Mouse (Mus musculus) Muller cell, postnatal 12 days (primary cell): ENCODE data around the gene Tnfaip1.

Source experiments
- DNase-seq: peaks from one replicate; pipeline ENCODE4 v3.0.0-alpha.2; 2015; ENCODE audit errors: inconsistent ontology term

Gene Tnfaip1

DNA sequence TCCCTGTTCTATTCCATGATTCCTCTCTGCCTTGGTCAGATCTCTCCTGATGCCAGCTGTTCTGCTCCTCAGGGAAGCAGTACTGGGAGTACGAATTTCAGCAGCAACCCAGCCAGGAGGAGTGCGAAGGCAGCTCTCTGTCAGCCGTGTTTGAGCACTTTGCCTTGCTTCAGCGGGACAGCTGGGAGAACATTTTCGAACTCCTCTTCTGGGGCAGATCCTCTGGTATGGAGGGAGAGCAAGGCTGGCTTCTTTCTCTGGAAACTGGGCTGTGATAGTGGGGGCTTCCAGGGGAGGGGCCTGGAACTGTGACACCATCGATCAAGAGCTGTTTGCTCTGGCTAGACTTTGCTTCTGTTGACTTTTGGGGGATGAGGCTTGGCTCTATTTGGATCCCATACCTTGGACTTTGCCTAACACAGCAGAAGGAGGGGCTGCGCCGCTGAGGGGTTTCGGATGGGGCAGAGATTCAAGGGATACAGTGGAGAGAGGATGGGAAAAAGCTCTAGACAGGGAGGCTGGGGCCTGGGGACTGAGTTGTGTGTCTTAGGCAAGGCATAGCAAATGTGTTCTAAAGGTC is 35.4 kb downstream of the Tnfaip1 start:
- no peak for DNase-seq

GRCm38 (mm10) chr11:78499543-78499942 is 36.6 kb downstream of the Tnfaip1 start:
- no peak for DNase-seq

DNA sequence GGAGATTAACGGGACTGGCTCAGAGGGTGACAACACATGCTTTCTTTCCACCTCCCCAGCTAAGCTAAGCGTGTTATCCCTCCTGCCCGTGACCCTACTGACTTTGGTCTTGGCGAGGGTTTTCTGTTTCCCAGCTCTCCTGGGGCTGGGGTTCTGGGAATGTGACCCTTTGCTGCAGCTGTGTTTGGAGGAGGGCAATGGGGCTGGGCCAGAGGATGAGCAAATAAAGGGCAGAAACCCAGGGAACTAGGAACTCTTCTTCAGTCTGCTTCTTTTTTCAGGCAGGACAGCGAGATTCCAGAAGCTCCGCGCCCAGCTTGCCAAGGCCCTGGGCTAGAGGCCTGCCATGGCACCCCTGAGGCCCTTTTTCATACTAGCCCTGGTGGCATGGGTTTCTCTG is 37.1 kb downstream of the Tnfaip1 start, which contains the start of gene Vtn:
TSS of gene Vtn (plus strand) at position 88 of the 400 bp plus-strand sequence.
- DNase-seq = no peak

- DNase-seq = peak; percentile 95
Observed at GRCm38 (mm10) chr11:78497544-78498522, 38.3 kb downstream of the Tnfaip1 start, which contains the start of gene Sarm1. Gene Sarm1 (minus strand): TSS chr11:78497754.

- DNase-seq = no peak
Observed at GRCm38 (mm10) chr11:78497071-78497541, 39.0 kb downstream of the Tnfaip1 start.

DNA sequence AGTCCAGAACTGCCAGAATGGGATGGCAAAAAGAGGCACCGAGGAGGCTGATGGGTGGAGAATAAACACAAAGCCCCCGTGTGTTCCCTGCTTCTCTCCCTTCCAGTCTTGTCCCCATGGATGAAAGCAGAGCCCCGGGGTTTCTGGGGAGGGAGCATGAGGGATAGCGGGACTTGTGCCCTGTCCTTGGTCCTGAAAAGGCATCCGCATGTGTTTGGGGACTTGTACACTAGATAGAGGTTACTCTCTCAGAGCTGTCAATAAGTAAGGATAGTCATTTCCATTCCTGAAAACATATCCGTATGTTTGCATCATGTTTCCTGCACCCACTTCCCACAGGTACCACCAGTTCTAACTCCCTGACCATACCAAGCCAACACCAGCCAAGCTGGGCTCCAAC is 40.2 kb downstream of the Tnfaip1 start:
- peak; percentile 59 for DNase-seq

- DNase-seq = peak; percentile 50
Observed at GRCm38 (mm10) chr11:78490781-78491241, 45.3 kb downstream of the Tnfaip1 start.

- peak; percentile 64 for DNase-seq
Observed at GRCm38 (mm10) chr11:78488168-78488567, 48.0 kb downstream of the Tnfaip1 start.

- DNase-seq = no peak
Observed at GRCm38 (mm10) chr11:78483639-78484038, 52.5 kb downstream of the Tnfaip1 start.

DNA sequence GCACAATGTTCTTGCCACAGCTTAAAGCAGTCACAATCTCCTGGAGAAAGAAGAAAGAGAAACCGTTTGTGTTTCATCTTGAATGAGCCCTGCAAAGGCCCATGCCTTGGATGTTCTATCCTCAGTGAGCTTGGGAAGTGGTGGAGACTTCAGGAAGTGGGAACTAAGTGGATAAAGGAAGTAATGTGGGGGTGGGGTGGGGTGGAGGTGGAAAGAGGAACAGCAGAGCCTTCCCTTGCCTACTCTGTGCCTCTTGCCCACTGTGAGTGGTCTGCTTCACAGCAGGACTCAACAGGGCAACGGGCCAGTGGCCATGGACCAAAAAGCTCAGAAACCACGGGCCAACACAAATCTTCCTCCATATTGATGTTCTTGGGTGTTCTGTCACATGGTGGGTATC is 60.8 kb downstream of the Tnfaip1 start:
- DNase-seq = no peak
